Mouse (Mus musculus): Measurements from ENCODE around the gene Zfp248. TPM values are rescaled to one million over a fixed set of nuclear protein-coding genes. Genes with fewer than 3 reads are reported as not detected.
A peak's percentile ranks its signal among the peaks of the same experiment; 100 is the strongest.

Zfp248 gene
- polyA plus RNA-seq, 1 experiment from 2014 or later = 5.8 TPM

GRCm38 (mm10) chr6:118419050-118419920 lies 36.0 kb downstream of the Zfp248 start, which contains the start of gene Bms1:
Gene Bms1, minus strand, starts transcription at chr6:118419474.
- ChIA-PET POLR2A (interaction anchor here (0.8 to 1.4 kb wide), 4 partner anchors 25 to 227 kb away, joined by 3 to 5 read pairs (median 3); partner anchors contain the start of gene Zfp248), CTCF (interaction anchor here (0.7 to 2.0 kb wide), 10 partner anchors 9 to 578 kb away, joined by 3 to 15 read pairs (median 5); partner anchors contain the start of gene Zfp637)
- no peaks in the 10 kb centered on the region for H3K27me3 ChIP-seq
- DNase-seq (ENCODE audit: low read depth, low spot score) (peak; percentile 90), ATAC-seq (peak; percentile 99)
- peak; percentile 98 for TF ChIP-seq CTCF (IDR thresholded peaks at IDR 0.05)
- in situ Hi-C loops (cut with MboI; ENCODE audit: low pct_unique_long_range_greater_than_20kb) = no loop called here

- in situ Hi-C loops (cut with MboI; ENCODE audit: low pct_unique_long_range_greater_than_20kb) = no loop called here
- ATAC-seq (no peak), DNase-seq (ENCODE audit: low read depth, low spot score) (no peak)
- TF ChIP-seq CTCF (IDR thresholded peaks at IDR 0.05) = no peak
- H3K27me3 ChIP-seq = no peaks in the 10 kb centered on the region
- ChIA-PET POLR2A (no interaction called here), CTCF (no interaction called here)
Measured at GRCm38 (mm10) chr6:118410428-118410827, 44.9 kb downstream of the Zfp248 start.

GRCm38 (mm10) chr6:118408510-118408909 lies 46.8 kb downstream of the Zfp248 start:
- TF ChIP-seq CTCF (IDR thresholded peaks at IDR 0.05) = no peak
- CTCF ChIA-PET = no interaction called here
- no peak for DNase-seq (ENCODE audit: low read depth, low spot score)
- ATAC-seq = no peak
- no peaks in the 10 kb centered on the region for H3K27me3 ChIP-seq
- in situ Hi-C loops (cut with MboI; ENCODE audit: low pct_unique_long_range_greater_than_20kb) = no loop called here
- POLR2A ChIA-PET = no interaction called here

- H3K27me3 ChIP-seq = no peaks in the 10 kb centered on the region
- peak; percentile 35 for DNase-seq (ENCODE audit: low read depth, low spot score)
- ATAC-seq = no peak
- in situ Hi-C loops (cut with MboI; ENCODE audit: low pct_unique_long_range_greater_than_20kb) = no loop called here
- ChIA-PET POLR2A (no interaction called here), CTCF (interaction anchor here (4.2 kb wide), 1 partner anchor 13 kb away, joined by 15 read pairs; the partner anchor contains the start of gene Bms1)
- no peak for TF ChIP-seq CTCF (IDR thresholded peaks at IDR 0.05)
Measured at GRCm38 (mm10) chr6:118406421-118406820, 48.9 kb downstream of the Zfp248 start.

GRCm38 (mm10) chr6:118390746-118391145 lies 64.6 kb downstream of the Zfp248 start:
- CTCF ChIA-PET = interaction anchor here (1.7 kb wide), 1 partner anchor 12 kb away, joined by 4 read pairs; no protein-coding TSS in a partner anchor

GRCm38 (mm10) chr6:118385962-118386361 lies 69.4 kb downstream of the Zfp248 start:
- TF ChIP-seq CTCF (IDR thresholded peaks at IDR 0.05) = no peak
- in situ Hi-C loops (cut with MboI; ENCODE audit: low pct_unique_long_range_greater_than_20kb) = loop anchor here (25.0 kb wide), 1 partner anchor 524 kb away; the partner anchor contains the start of gene Zfp239
- ATAC-seq (no peak), DNase-seq (ENCODE audit: low read depth, low spot score) (no peak)
- CTCF ChIA-PET = interaction anchor here (1.0 kb wide), 1 partner anchor 196 kb away, joined by 3 read pairs; no protein-coding TSS in a partner anchor
- POLR2A ChIA-PET = no interaction called here
- H3K27me3 ChIP-seq = no peaks in the 10 kb centered on the region

More at GRCm38 (mm10) chr6:118390746-118391145, 64.6 kb downstream of the Zfp248 start:
- in situ Hi-C loops (cut with MboI; ENCODE audit: low pct_unique_long_range_greater_than_20kb) = loop anchor here (25.0 kb wide), 1 partner anchor 528 kb away; the partner anchor contains the start of gene Zfp239
- no peak for ATAC-seq
- no peak for DNase-seq (ENCODE audit: low read depth, low spot score)
- POLR2A ChIA-PET = no interaction called here
- TF ChIP-seq CTCF (IDR thresholded peaks at IDR 0.05) = no peak
- no peaks in the 10 kb centered on the region for H3K27me3 ChIP-seq

- ChIA-PET CTCF (interaction anchor here (6.2 kb wide), 1 partner anchor 202 kb away, joined by 39 read pairs; no protein-coding TSS in a partner anchor), POLR2A (no interaction called here)
- in situ Hi-C loops (cut with MboI; ENCODE audit: low pct_unique_long_range_greater_than_20kb) = loop anchor here (5.0 to 25.0 kb wide), 2 partner anchors 199 to 519 kb away; partner anchors contain the start of gene Zfp239
- H3K27me3 ChIP-seq = no peaks in the 10 kb centered on the region
- ATAC-seq (no peak), DNase-seq (ENCODE audit: low read depth, low spot score) (no peak)
- no peak for TF ChIP-seq CTCF (IDR thresholded peaks at IDR 0.05)
Measured at GRCm38 (mm10) chr6:118381234-118381633, 74.1 kb downstream of the Zfp248 start.

- no peaks in the 10 kb centered on the region for H3K27me3 ChIP-seq
- in situ Hi-C loops (cut with MboI; ENCODE audit: low pct_unique_long_range_greater_than_20kb) = loop anchor here (5.0 to 25.0 kb wide), 2 partner anchors 198 to 518 kb away; partner anchors contain the start of gene Zfp239
- CTCF ChIA-PET = interaction anchor here (0.7 to 6.2 kb wide), 6 partner anchors 9 to 201 kb away, joined by 3 to 39 read pairs (median 6); no protein-coding TSS in a partner anchor
- ATAC-seq (no peak), DNase-seq (ENCODE audit: low read depth, low spot score) (no peak)
- POLR2A ChIA-PET = no interaction called here
- no peak for TF ChIP-seq CTCF (IDR thresholded peaks at IDR 0.05)
Measured at GRCm38 (mm10) chr6:118380630-118381029, 74.7 kb downstream of the Zfp248 start.

GRCm38 (mm10) chr6:118379451-118380167 lies 75.7 kb downstream of the Zfp248 start:
- no peak for ATAC-seq

GRCm38 (mm10) chr6:118377611-118378010 lies 77.7 kb downstream of the Zfp248 start:
- ChIA-PET POLR2A (interaction anchor here (0.6 kb wide), 1 partner anchor 86 kb away, joined by 4 read pairs; no protein-coding TSS in a partner anchor), CTCF (interaction anchor here (1.4 to 6.2 kb wide), 2 partner anchors 182 to 198 kb away, joined by 3 to 39 read pairs; no protein-coding TSS in a partner anchor)
- DNase-seq (ENCODE audit: low read depth, low spot score) (no peak), ATAC-seq (no peak)
- H3K27me3 ChIP-seq = no peaks in the 10 kb centered on the region
- in situ Hi-C loops (cut with MboI; ENCODE audit: low pct_unique_long_range_greater_than_20kb) = loop anchor here (25.0 kb wide), 1 partner anchor 515 kb away; the partner anchor contains the start of gene Zfp239
- no peak for TF ChIP-seq CTCF (IDR thresholded peaks at IDR 0.05)

More at GRCm38 (mm10) chr6:118379451-118380167, 75.7 kb downstream of the Zfp248 start:
- in situ Hi-C loops (cut with MboI; ENCODE audit: low pct_unique_long_range_greater_than_20kb) = loop anchor here (5.0 to 25.0 kb wide), 2 partner anchors 197 to 517 kb away; partner anchors contain the start of gene Zfp239
- no peaks in the 10 kb centered on the region for H3K27me3 ChIP-seq
- ChIA-PET POLR2A (no interaction called here), CTCF (interaction anchor here (0.7 to 6.2 kb wide), 13 partner anchors 10 to 200 kb away, joined by 3 to 39 read pairs (median 4); no protein-coding TSS in a partner anchor)
- peak; percentile 95 for TF ChIP-seq CTCF (IDR thresholded peaks at IDR 0.05)
- no peak for DNase-seq (ENCODE audit: low read depth, low spot score)

Other genes starting within 250 kb of the Zfp248 start
- 42.5 TPM for gene Bms1, start 36.1 kb downstream of the Zfp248 start, polyA plus RNA-seq (2021)
- gene Zfp9, start 23.8 kb upstream of the Zfp248 start, polyA plus RNA-seq (2021) = 3.3 TPM
- gene Ankrd26, start 106.7 kb upstream of the Zfp248 start, polyA plus RNA-seq (2021) = 12.2 TPM